Mouse (Mus musculus) gastrocnemius, adult 2 months (tissue): Measurements from ENCODE around the gene Lnx1. TPM values are rescaled to one million over a fixed set of nuclear protein-coding genes. Genes with fewer than 3 reads are reported as not detected.
A peak's percentile ranks its signal among the peaks of the same experiment; 100 is the strongest.

Experiments used
- DNase-seq: peaks from one replicate; pipeline ENCODE4 v3.0.0; 2022
- H3K27ac ChIP-seq: fragments of 200-600 bp; 2 replicates; pipeline ENCODE4 v1.8.1; 2022; ENCODE audit warnings: mild to moderate bottlenecking
- H3K4me3 ChIP-seq: fragments of 200-600 bp; 2 replicates; pipeline ENCODE4 v1.8.1; 2022; ENCODE audit warnings: mild to moderate bottlenecking, moderate library complexity
- CTCF ChIP-seq: fragments of 200-600 bp; IDR thresholded peaks from 2 replicates; pipeline ENCODE4 v1.8.1; 2022; ENCODE audit warnings: antibody characterized with exemption, mild to moderate bottlenecking, moderate library complexity
- intact Hi-C: fragments of 180-260 bp; cut with DNase I; formaldehyde crosslinking; loops from one replicate; pipeline ENCODE4 v1.15.1; 2025
- total RNA-seq, 2 experiments: library from RNA; stranded (reverse); gene quantifications; 2 replicates each; pipeline ENCODE4 v1.2.3; 2021

Gene Lnx1
- total RNA-seq, 2 experiments from 2014 or later = 3.4 to 4.9 TPM

DNA sequence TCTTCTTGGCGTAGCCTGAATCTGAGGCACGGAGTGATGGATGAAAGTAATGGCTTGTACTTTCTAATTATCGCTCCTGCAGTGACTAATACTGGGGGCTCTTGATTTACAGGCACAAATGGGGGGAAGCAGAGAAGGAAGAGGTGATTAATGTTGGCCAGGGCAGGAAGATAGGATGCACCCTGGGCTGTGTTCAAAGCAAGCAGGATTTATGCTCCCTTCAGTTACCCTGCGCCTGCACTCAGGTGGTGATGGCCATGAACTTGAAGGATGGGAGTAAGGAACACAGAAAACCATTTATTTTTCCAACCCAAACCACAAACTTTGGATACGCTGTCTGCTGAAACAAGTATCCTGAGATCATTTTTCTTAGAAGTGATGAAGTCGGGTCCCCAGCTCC is 69.3 kb downstream of the Lnx1 start:
- peak overlapping the region; percentile 55 for H3K27ac ChIP-seq
- no peak for TF ChIP-seq CTCF
- intact Hi-C loops = no loop called here
- no peak overlapping the region for H3K4me3 ChIP-seq
- DNase-seq = no peak

- TF ChIP-seq CTCF = no peak
- intact Hi-C loops = no loop called here
- peak overlapping the region; percentile 55 for H3K27ac ChIP-seq
- peak; percentile 71 for DNase-seq
- peak overlapping the region; percentile 15 for H3K4me3 ChIP-seq
Measured at GRCm38 (mm10) chr5:74632369-74633114, 70.2 kb downstream of the Lnx1 start.

- DNase-seq = peak; percentile 33
- Histone ChIP-seq H3K4me3 (no peak overlapping the region), H3K27ac (0 out of 2 replicates have a peak overlapping the region, but pooled peaks have one; percentile 9)
- TF ChIP-seq CTCF = no peak
- intact Hi-C loops = no loop called here
Measured at GRCm38 (mm10) chr5:74628001-74628400, 74.7 kb downstream of the Lnx1 start.

DNA sequence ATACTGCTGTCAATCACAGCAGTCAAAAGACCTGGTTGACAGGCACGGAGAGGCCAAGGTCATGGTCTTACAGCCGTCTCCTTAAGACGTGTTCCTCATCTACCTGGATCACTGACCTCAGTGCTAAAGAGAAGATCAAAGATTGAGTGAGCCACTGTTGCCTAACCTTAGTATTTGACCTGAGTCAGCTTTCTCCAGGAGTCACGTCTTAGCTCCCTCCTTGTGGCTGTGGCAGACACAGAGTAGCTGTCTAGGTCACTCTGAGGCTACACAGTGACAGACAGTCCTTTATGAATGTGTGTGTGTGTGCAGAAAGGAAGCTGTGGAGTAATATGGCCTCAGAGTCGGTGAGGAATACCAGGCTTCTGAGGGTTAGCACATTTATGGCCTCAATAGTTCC is 78.3 kb downstream of the Lnx1 start:
- no peak for DNase-seq
- no peak for TF ChIP-seq CTCF
- no peak overlapping the region for H3K27ac ChIP-seq
- no peak overlapping the region for H3K4me3 ChIP-seq
- intact Hi-C loops = no loop called here

DNA sequence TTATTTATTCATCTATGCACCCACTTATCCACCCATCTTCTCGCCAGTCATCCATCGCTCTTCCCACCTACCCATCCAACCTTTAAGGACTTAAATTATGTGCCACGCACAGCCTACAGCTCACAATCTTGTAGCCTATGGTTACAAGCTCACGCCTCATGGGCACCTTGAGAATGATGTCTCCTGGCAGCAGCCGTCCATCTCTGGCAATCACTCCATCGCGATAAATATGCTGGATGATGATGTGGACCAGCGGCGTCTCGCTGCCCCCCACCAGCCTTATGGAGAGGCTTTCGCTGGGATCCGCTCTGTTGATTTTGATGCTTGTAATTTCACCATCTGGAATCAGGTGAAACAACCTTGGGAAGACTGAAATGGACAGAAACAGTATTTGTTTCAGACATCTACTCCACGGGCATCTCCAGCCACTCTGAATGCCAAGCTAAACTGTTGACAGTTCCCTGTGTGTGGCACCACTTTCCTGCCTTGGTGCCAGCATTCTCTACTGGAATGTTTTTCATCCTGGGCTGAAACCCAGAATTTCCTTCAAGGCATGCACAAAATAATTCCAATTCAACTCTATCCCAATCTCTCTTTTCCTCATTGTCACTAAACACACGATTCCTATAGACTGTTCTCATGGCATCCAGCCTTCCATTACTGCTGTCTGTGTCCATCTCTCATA is 79.3 kb downstream of the Lnx1 start:
- H3K27ac ChIP-seq = no peak overlapping the region
- intact Hi-C loops = no loop called here
- no peak overlapping the region for H3K4me3 ChIP-seq
- no peak for DNase-seq
- TF ChIP-seq CTCF = no peak

DNA sequence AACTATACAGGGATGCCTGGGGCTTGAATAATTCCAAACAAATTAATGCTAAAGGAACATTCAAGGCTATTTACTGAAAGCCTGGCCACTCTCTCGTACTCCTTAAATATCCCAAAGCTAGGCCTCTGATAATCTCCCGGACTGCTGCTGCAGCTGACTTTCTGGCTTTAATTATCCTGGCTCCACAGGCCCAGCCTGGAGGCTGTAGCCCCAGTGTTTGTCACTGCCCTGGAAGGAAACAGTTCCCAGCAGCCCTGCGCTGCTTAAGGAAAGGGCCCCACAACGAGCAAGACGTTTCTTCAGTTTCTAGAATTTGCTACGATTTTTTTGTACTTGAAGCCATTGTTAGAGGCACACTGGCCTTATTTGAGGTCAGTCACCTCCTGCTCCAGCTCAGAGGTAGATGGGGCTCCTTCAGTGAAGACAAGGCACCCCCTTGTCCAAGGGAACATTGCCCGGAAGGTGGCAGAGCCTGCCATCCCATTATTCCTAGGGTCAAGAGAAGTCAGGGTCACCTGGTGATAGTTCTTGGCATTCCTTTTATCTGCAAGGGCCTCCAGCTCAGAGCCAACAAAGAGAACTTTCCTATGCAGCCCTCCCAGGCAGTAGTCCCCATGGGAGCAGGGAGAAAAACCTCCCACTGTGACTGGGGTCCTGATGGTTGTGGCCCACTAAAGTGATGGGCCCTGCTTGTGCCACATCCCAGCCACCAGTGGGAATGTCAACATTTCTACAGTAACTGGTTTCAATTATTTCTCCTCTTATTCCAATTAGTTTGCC is 80.8 kb downstream of the Lnx1 start:
- Histone ChIP-seq H3K4me3 (no peak overlapping the region), H3K27ac (peak overlapping the region; percentile 59)
- DNase-seq = no peak
- no peak for TF ChIP-seq CTCF
- intact Hi-C loops = no loop called here

DNA sequence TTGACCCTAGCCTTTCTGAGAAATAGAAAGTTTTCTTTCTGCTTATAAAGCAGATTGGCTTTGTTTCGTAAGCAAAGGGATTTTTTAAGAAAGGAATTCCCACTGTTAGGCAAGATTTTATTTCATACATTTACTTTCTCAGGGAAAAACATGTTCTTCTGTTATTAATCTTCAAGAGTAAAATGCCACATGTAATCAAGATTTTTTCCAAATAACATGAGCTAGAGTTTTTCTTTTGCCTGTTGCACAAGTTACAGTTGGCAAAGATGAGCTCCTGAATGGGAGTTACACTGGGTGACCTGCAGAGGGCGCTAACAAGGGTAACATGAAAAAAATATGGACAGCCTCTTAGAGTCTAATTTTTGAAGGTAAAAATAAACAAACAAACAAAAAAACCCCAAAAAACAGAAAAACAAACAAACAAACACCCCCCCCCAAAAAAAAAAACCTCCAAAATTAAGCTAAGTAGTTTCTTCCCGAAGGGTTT is 84.1 kb downstream of the Lnx1 start:
- intact Hi-C loops = no loop called here
- H3K27ac ChIP-seq = no peak overlapping the region
- no peak overlapping the region for H3K4me3 ChIP-seq
- peak; percentile 77 for TF ChIP-seq CTCF
- peak; percentile 40 for DNase-seq

DNA sequence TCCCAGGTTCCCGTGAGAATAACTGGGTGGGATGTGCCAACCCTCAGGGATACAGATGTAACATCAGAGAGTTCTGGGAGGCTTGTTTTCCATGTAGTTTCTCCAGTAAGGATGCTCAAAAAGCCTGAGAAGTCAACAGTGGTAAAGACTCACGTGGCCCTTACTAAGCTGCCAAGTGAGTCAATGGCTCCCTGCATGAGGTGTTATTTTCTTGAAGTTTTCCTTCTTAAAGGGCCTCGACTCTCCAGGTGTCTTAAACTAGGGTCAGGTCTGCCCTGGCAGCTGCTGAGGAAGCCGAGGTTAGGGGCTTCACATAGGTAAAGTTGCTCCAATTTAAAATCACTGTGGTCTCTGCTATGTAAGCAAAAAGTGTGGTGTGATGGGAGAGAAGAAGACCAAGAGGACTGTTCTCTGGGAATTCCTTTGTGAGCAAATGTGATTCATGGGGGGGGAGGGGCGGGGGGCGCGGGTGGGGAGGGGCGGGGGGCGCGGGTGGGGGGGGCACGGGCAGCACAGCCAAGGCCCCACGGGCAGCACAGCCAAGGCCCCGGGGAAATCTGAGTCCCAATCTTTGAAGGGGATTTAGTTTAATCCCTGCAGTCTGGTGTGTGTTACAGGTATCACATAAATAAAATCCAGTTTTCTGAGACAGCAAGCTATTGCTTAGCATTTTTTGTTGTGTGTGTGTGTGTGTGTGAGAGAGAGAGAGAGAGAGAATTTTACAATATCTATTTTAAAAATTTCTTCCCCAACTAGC is 84.7 kb downstream of the Lnx1 start:
- H3K4me3 ChIP-seq = no peak overlapping the region
- intact Hi-C loops = no loop called here
- DNase-seq = no peak
- H3K27ac ChIP-seq = peak overlapping the region; percentile 46; the same call in 1 of the 2 replicates
- TF ChIP-seq CTCF = no peak

- peak overlapping the region; percentile 54 for H3K4me3 ChIP-seq
- peak overlapping the region; percentile 20; the same call in 1 of the 2 replicates for H3K27ac ChIP-seq
- peak; percentile 46 for DNase-seq
- intact Hi-C loops = no loop called here
- TF ChIP-seq CTCF = no peak
Measured at GRCm38 (mm10) chr5:74613491-74614151, 89.1 kb downstream of the Lnx1 start.

GRCm38 (mm10) chr5:74612713-74613112 is 90.0 kb downstream of the Lnx1 start:
- Histone ChIP-seq H3K27ac (no peak overlapping the region), H3K4me3 (no peak overlapping the region)
- no peak for DNase-seq
- TF ChIP-seq CTCF = no peak
- intact Hi-C loops = no loop called here

DNA sequence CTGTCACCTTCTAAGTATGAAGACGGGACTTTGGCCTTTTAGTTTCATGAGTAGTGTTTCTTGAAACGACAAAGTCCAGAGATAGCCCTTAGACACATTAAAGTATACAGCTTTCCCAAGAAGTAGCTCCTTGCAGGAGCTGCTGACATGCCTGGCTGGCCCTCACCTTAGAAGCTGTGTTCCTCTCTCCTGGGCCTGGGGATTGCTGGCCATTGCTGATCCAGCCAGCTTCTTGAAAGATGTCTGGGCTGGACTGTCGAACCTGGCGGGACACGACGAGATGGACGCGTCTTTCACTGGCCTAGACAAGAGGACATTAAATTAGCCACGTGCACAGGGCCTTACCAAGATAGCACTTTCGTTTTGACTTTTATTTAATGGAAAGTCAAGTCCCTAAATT is 92.2 kb downstream of the Lnx1 start:
- intact Hi-C loops = no loop called here
- TF ChIP-seq CTCF = no peak
- no peak overlapping the region for H3K4me3 ChIP-seq
- H3K27ac ChIP-seq = no peak overlapping the region
- DNase-seq = no peak

DNA sequence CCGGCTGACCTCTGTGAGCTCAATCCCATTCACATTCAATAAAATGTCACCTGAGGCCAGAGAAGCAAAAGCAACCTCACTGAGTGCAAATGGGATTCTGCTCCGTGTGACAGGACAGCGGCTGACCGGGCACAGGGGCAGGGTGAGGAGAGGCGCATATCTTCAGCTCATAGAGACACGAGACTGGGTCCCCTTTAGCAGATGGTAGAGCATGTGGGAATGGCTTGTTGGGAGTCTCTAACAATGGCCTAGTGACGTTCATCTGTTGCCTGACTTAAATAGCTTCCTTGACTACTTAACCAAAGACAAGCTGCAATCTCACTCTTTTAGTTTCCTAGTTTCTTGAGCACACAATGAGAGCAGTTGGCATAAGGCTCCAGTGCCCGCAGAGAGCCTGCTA is 96.5 kb downstream of the Lnx1 start:
- intact Hi-C loops = no loop called here
- H3K27ac ChIP-seq = no peak overlapping the region
- H3K4me3 ChIP-seq = no peak overlapping the region
- no peak for DNase-seq
- TF ChIP-seq CTCF = no peak
